Mouse (Mus musculus) MEL (cell line): ENCODE data around the gene Slc25a54. TPM values are rescaled to one million over a fixed set of nuclear protein-coding genes. Genes with fewer than 3 reads are reported as not detected.

Source experiments
- DNase-seq: peaks from one replicate; pipeline ENCODE4 v3.0.0; 2011; ENCODE audit warnings: low read depth, low spot score
- H3K27ac ChIP-seq: 2 replicates; pipeline ENCODE4 v1.5.1; 2012; ENCODE audit warnings: low read depth, mild to moderate bottlenecking, control low read depth, low read length, moderate library complexity; ENCODE audit not compliant: control insufficient read depth
- H3K27me3 ChIP-seq, 2 experiments: fragments of 150-350 bp in 1 of 2; sonication (generic) in 1 of 2; 2 replicates each; pipeline ENCODE4 v1.6.1; 2012; ENCODE audit warnings: low read length in 2 of 2, mild to moderate bottlenecking in 2 of 2, improper control_type of control experiment in 1 of 2, moderate library complexity in 1 of 2; ENCODE audit not compliant: insufficient read depth in 2 of 2, control insufficient read depth in 1 of 2
- H3K36me3 ChIP-seq, 2 experiments: 2 replicates each; pipeline ENCODE4 v1.6.1; 2012 to 2014; ENCODE audit warnings: low read length in 2 of 2, improper control_type of control experiment in 1 of 2, inconsistent platforms in 1 of 2, mild to moderate bottlenecking in 1 of 2; ENCODE audit not compliant: insufficient read depth in 2 of 2, control insufficient read depth in 1 of 2
- H3K4me1 ChIP-seq, 2 experiments: fragments of 150-350 bp in 1 of 2; sonication (generic) in 1 of 2; 2 replicates each; pipeline ENCODE4 v1.6.1; 2012; ENCODE audit warnings: low read length in 2 of 2, improper control_type of control experiment in 1 of 2, mild to moderate bottlenecking in 1 of 2; ENCODE audit not compliant: insufficient read depth in 2 of 2, control insufficient read depth in 1 of 2
- H3K4me3 ChIP-seq, 2 experiments: fragments of 150-350 bp in 1 of 2; sonication (generic) in 1 of 2; 2 replicates each; pipeline ENCODE4 v1.5.1; 2012; ENCODE audit warnings: low read depth in 2 of 2, low read length in 2 of 2, mild to moderate bottlenecking in 2 of 2, moderate library complexity in 2 of 2, control low read depth in 1 of 2, improper control_type of control experiment in 1 of 2; ENCODE audit not compliant: control insufficient read depth in 1 of 2, insufficient read depth in 1 of 2
- H3K79me2 ChIP-seq: 2 replicates; pipeline ENCODE4 v1.6.1; 2012; ENCODE audit warnings: mild to moderate bottlenecking, low read length, moderate library complexity; ENCODE audit not compliant: control insufficient read depth, poor library complexity, insufficient read depth
- H3K9ac ChIP-seq: 2 replicates; pipeline ENCODE4 v1.6.1; 2012; ENCODE audit warnings: low read depth, mild to moderate bottlenecking, control low read depth, low read length, moderate library complexity; ENCODE audit not compliant: control insufficient read depth, poor library complexity, severe bottlenecking
- H3K9me3 ChIP-seq: fragments of 150-350 bp; sonication (generic); replicated peaks from 2 replicates; pipeline ENCODE4 v1.6.1; 2012; ENCODE audit warnings: mild to moderate bottlenecking, low read length, improper control_type of control experiment, moderate library complexity; ENCODE audit not compliant: insufficient read depth
- BHLHE40 ChIP-seq: IDR thresholded peaks from 2 replicates; pipeline ENCODE4 v1.6.1; 2012; ENCODE audit warnings: low read depth, mild to moderate bottlenecking, inconsistent platforms, low read length, improper control_type of control experiment, borderline replicate concordance
- CTCF ChIP-seq, 3 experiments: IDR thresholded peaks in 2 of 3; conservative IDR thresholded peaks in 1 of 3; 2 replicates each; pipeline ENCODE4 v1.5.1; 2011 to 2012; ENCODE audit warnings: low read length in 3 of 3, low read depth in 2 of 3, mild to moderate bottlenecking in 2 of 3, improper control_type of control experiment in 1 of 3, inconsistent platforms in 1 of 3, mixed read lengths in 1 of 3, moderate library complexity in 1 of 3; ENCODE audit not compliant: control insufficient read depth in 1 of 3, insufficient read depth in 1 of 3, poor library complexity in 1 of 3, severe bottlenecking in 1 of 3
- E2F4 ChIP-seq: IDR thresholded peaks from 2 replicates; pipeline ENCODE4 v1.6.1; 2011; ENCODE audit warnings: low read depth, low read length, improper control_type of control experiment, borderline replicate concordance
- EP300 ChIP-seq, 2 experiments: IDR thresholded peaks; 2 replicates each; pipeline ENCODE4 v1.6.1; 2011; ENCODE audit warnings: improper control_type of control experiment in 2 of 2, low read length in 2 of 2, low read depth in 1 of 2, mild to moderate bottlenecking in 1 of 2
- GABPA ChIP-seq: IDR thresholded peaks from 2 replicates; pipeline ENCODE4 v1.6.1; 2012; ENCODE audit warnings: low read depth, mild to moderate bottlenecking, inconsistent platforms, low read length, improper control_type of control experiment, moderate library complexity
- JUND ChIP-seq: IDR thresholded peaks from 2 replicates; pipeline ENCODE4 v1.6.1; 2011; ENCODE audit warnings: low read depth, mild to moderate bottlenecking, improper control_type of control experiment, low read length
- KAT2A ChIP-seq: conservative IDR thresholded peaks from 2 replicates; pipeline ENCODE4 v1.6.1; 2012; ENCODE audit warnings: low read depth, low read length, improper control_type of control experiment, inconsistent platforms
- MAFK ChIP-seq: IDR thresholded peaks from 2 replicates; pipeline ENCODE4 v1.6.1; 2011; ENCODE audit warnings: low read depth, mild to moderate bottlenecking, low read length, improper control_type of control experiment, borderline replicate concordance
- MEF2A ChIP-seq: IDR thresholded peaks from 2 replicates; pipeline ENCODE4 v1.6.1; 2014; ENCODE audit warnings: low read depth, mild to moderate bottlenecking, inconsistent platforms, low read length, improper control_type of control experiment; ENCODE audit not compliant: poor library complexity, insufficient replicate concordance, severe bottlenecking; ENCODE audit errors: extremely low read depth
- NRF1 ChIP-seq: IDR thresholded peaks from 2 replicates; pipeline ENCODE4 v1.6.1; 2014; ENCODE audit warnings: low read depth, mild to moderate bottlenecking, inconsistent platforms, low read length, improper control_type of control experiment, moderate library complexity; ENCODE audit not compliant: poor library complexity, insufficient read depth, severe bottlenecking
- POLR2A ChIP-seq, 2 experiments: IDR thresholded peaks; 2 replicates each; pipeline ENCODE4 v1.6.1; 2011 to 2012; ENCODE audit warnings: low read length in 2 of 2, mild to moderate bottlenecking in 2 of 2, control low read depth in 1 of 2, improper control_type of control experiment in 1 of 2, low read depth in 1 of 2, moderate library complexity in 1 of 2; ENCODE audit not compliant: control insufficient read depth in 1 of 2, insufficient read depth in 1 of 2, poor library complexity in 1 of 2
- POLR2AphosphoS2 ChIP-seq: IDR thresholded peaks from 2 replicates; pipeline ENCODE4 v1.6.1; 2011; ENCODE audit warnings: low read length, improper control_type of control experiment
- RAD21 ChIP-seq: IDR thresholded peaks from 2 replicates; pipeline ENCODE4 v1.6.1; 2011; ENCODE audit warnings: mild to moderate bottlenecking, low read depth, low read length, improper control_type of control experiment
- SMC3 ChIP-seq: IDR thresholded peaks from 2 replicates; pipeline ENCODE4 v1.6.1; 2011; ENCODE audit warnings: low read depth, low read length, improper control_type of control experiment
- TAL1 ChIP-seq: IDR thresholded peaks from 2 replicates; pipeline ENCODE4 v1.6.1; 2012; ENCODE audit warnings: mild to moderate bottlenecking, inconsistent platforms, low read length, moderate library complexity, mixed read lengths
- ZMIZ1 ChIP-seq: IDR thresholded peaks from 2 replicates; pipeline ENCODE4 v1.6.1; 2012; ENCODE audit warnings: low read depth, mild to moderate bottlenecking, inconsistent platforms, low read length, improper control_type of control experiment, moderate library complexity
- polyA plus RNA-seq, 2 experiments: library from polyadenylated mRNA; stranded (reverse) in 1 of 2; unstranded in 1 of 2; fragments of >175 nt in 1 of 2; fragments of >200 nt in 1 of 2; gene quantifications; 2 replicates each; pipeline versions ENCODE4 v1.2.1 to v1.2.4; 2012; ENCODE audit warnings: low replicate concordance in 2 of 2, low read depth in 1 of 2; ENCODE audit not compliant: insufficient read length in 2 of 2, insufficient read depth in 1 of 2, missing spikeins in 1 of 2
- total RNA-seq: library from RNA; depleted of rRNA; stranded (reverse); fragments of 300-350 nt; gene quantifications from 2 replicates; pipeline ENCODE4 v1.2.3, GENCODE M21; 2012

Gene Slc25a54
- total and polyA plus RNA-seq, 3 experiments: not detected

- Histone ChIP-seq H3K79me2 (no peaks in the 10 kb centered on the region; the same call in 1 of the 2 replicates), H3K9me3 (no peaks in the 10 kb centered on the region), H3K27ac (no peak overlapping the region), H3K4me1 (no peaks in the 10 kb centered on the region), H3K9ac (no peak overlapping the region), H3K36me3 (no peaks in the 10 kb centered on the region), H3K27me3 (peaks cover 0 to 5% of the 10 kb centered on the region in 2 experiments; a peak in 2 of 4 replicates), H3K4me3 (no peak overlapping the region)
- no peak for TF ChIP-seq E2F4
- no peak for TF ChIP-seq GABPA
- no peak for TF ChIP-seq RAD21
- TF ChIP-seq NRF1: no peak
- TF ChIP-seq BHLHE40: no peak
- no peak for TF ChIP-seq MAFK
- TF ChIP-seq JUND: no peak
- TF ChIP-seq MEF2A: no peak
- no peak for TF ChIP-seq POLR2A (IDR thresholded peaks at IDR 0.05; ENCODE audit: control insufficient read depth in 1 of 2, insufficient read depth in 1 of 2, low read depth in 1 of 2, low read length in 2 of 2, poor library complexity in 1 of 2)
- TF ChIP-seq ZMIZ1: no peak
- no peak for TF ChIP-seq EP300 (IDR thresholded peaks at IDR 0.05; ENCODE audit: low read depth in 1 of 2, low read length in 2 of 2)
- TF ChIP-seq POLR2AphosphoS2: no peak
- TF ChIP-seq KAT2A: no peak
- TF ChIP-seq SMC3: no peak
- no peak for DNase-seq
These were observed 8.2 kb downstream of the Slc25a54 start for GRCm38 (mm10) chr3:109088460-109088859.

- Histone ChIP-seq H3K4me1 (no peaks in the 10 kb centered on the region), H3K4me3 (no peak overlapping the region)
- TF ChIP-seq TAL1 (no peak), CTCF (IDR thresholded peaks at IDR 0.05 in 2 of 3, conservative IDR thresholded peaks at IDR 0.05 in 1 of 3; ENCODE audit: control insufficient read depth in 1 of 3, insufficient read depth in 1 of 3, low read depth in 2 of 3, low read length in 3 of 3, poor library complexity in 1 of 3, severe bottlenecking in 1 of 3) (no peak), POLR2AphosphoS2 (no peak), KAT2A (no peak), JUND (no peak), ZMIZ1 (no peak)
- TF ChIP-seq, all 39 proteins: peak for 0
- H3K36me3 ChIP-seq: no peaks in the 10 kb centered on the region
- no peaks in the 10 kb centered on the region for H3K9me3 ChIP-seq
- DNase-seq: no peak
- no peak overlapping the region for H3K9ac ChIP-seq
- peaks cover 0 to 2% of the 10 kb centered on the region in 2 experiments; a peak in 1 of 4 replicates for H3K27me3 ChIP-seq
- no peak overlapping the region for H3K27ac ChIP-seq
- no peaks in the 10 kb centered on the region for H3K79me2 ChIP-seq
These were observed 24.4 kb downstream of the Slc25a54 start for GRCm38 (mm10) chr3:109104702-109105101.
